Mouse (Mus musculus) intestine, postnatal 0 days (tissue): ENCODE results near the gene Stt3a. TPM values are rescaled to one million over a fixed set of nuclear protein-coding genes. Genes with fewer than 3 reads are reported as not detected.

Experiments used
- ATAC-seq: fragments of 200-750 bp; cut with Nextera tagmentation; 2 replicates; pipeline ENCODE4 v1.8.0; 2017; ENCODE audit warnings: mild to moderate bottlenecking, moderate TSS enrichment, moderate library complexity
- H3K27ac ChIP-seq: fragments of 300-500 bp; sonication (generic); 2 replicates; pipeline ENCODE4 v1.5.1; 2014; ENCODE audit warnings: mild to moderate bottlenecking, low read depth, low read length, moderate library complexity
- H3K27me3 ChIP-seq: fragments of 300-500 bp; sonication (generic); replicated peaks from 2 replicates; pipeline ENCODE4 v1.6.1; 2014; ENCODE audit warnings: low read length, mixed read lengths; ENCODE audit not compliant: control insufficient read depth, insufficient read depth
- H3K36me3 ChIP-seq: fragments of 300-500 bp; sonication (generic); 2 replicates; pipeline ENCODE4 v1.6.1; 2014; ENCODE audit warnings: mild to moderate bottlenecking, moderate library complexity; ENCODE audit not compliant: control insufficient read depth, insufficient read depth
- H3K4me1 ChIP-seq: fragments of 300-500 bp; sonication (generic); replicated peaks from 2 replicates; pipeline ENCODE4 v1.6.1; 2014; ENCODE audit warnings: antibody characterized with exemption, low read length, mixed read lengths; ENCODE audit not compliant: control insufficient read depth, insufficient read depth
- H3K4me2 ChIP-seq: fragments of 300-500 bp; sonication (generic); replicated peaks from 2 replicates; pipeline ENCODE4 v1.6.1; 2014; ENCODE audit warnings: low read depth, mild to moderate bottlenecking, moderate library complexity
- H3K4me3 ChIP-seq: fragments of 300-500 bp; sonication (generic); 2 replicates; pipeline ENCODE4 v1.5.1; 2014; ENCODE audit warnings: low read depth, low read length
- H3K9ac ChIP-seq: fragments of 300-500 bp; sonication (generic); 2 replicates; pipeline ENCODE4 v1.6.1; 2014; ENCODE audit warnings: mild to moderate bottlenecking, low read depth, low read length
- H3K9me3 ChIP-seq: fragments of 300-500 bp; sonication (generic); 2 replicates; pipeline ENCODE4 v1.6.1; 2016; ENCODE audit warnings: mixed run types; ENCODE audit not compliant: control insufficient read depth
- CTCF ChIP-seq: sonication (generic); IDR thresholded peaks from 2 replicates; pipeline ENCODE4 v1.5.1; 2016; ENCODE audit warnings: low read depth, mild to moderate bottlenecking, control low read depth, antibody characterized with exemption, moderate library complexity
- WGBS: fragments of 180-500 bp; shearing (Covaris S2); extraction: QIAGEN DNeasy Blood & Tissue Kit; methylation state at CpG from one replicate; pipeline ENCODE4 v1.1.7; 2014; 5-methylcytosine and 5-hydroxymethylcytosine counted together
- polyA plus RNA-seq: library from polyadenylated mRNA; unstranded; fragments of >200 nt; fragmentation: Nextera tagmentation; extraction: Ambion mirVana; gene quantifications from 2 replicates; pipeline ENCODE4 v1.2.1, GENCODE M21; 2015

The Stt3a gene
- polyA plus RNA-seq, result 166 and 179 TPM in 2 replicates

DNA sequence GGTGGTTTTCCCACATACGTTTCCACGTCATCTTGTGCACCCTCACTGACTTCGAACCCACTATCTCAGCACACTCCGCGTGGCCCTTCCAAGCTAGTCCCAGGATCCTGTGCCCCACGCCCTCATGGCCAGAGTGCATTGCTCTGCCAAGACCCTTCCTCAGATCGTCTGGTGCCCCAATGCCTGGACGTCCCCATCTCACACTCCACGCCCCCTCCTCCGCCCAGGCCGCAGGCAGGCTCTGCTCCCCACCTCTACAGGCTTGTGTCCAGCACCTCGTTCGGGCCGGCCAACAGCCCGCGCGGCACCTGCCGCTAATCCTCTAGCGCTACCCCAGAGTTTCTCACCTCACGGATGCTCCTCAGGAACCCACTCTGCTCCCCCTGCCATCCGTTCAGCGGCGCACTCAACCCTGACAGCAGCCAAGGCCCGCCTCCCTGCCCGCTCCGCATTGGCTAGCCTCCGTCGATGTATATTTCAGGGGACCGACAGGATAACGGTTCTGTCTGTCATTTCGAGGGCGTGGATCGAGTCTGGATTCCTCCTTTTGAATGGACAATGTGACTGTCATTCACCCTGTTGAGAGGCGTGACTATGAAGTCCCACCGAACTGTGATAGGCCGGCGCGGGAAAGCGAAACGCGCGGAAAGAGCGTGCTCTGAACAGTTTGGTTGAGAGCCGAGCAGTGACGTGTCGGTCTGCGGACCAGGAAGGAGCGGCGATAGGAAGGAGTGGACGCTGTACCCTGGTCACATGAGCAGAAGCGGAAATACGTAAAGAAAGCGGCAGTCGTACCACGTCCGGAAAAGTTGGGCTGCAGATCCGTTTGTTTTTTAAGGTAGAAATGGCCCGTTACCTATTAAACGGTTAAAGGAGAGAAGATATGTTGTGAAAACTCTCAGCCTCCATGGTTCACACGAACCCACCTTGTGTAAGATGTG, at the start of gene Stt3a:
TSS of gene Stt3a (minus strand) at position 477 of the 941 bp plus-strand sequence.
- Histone ChIP-seq H3K4me1 (0 out of 2 replicates have a peak, but pooled peaks cover 3% of the 10 kb centered on the region), H3K27me3 (no peaks in the 10 kb centered on the region), H3K27ac (peak within 1 kb of the TSS; percentile 93), H3K4me2 (peak within 1 kb of the TSS; percentile 77), H3K36me3 (peaks cover 9% of the 10 kb centered on the region), H3K9ac (peak within 1 kb of the TSS; percentile 76), H3K9me3 (no peaks in the 10 kb centered on the region), H3K4me3 (peak within 1 kb of the TSS; percentile 84)
- TF ChIP-seq CTCF, result no peak; the same call in 1 of the 2 replicates
- ATAC-seq, result peak; percentile 100
- under 1% methylated on average over 60 of the region's 60 CpGs for WGBS

DNA sequence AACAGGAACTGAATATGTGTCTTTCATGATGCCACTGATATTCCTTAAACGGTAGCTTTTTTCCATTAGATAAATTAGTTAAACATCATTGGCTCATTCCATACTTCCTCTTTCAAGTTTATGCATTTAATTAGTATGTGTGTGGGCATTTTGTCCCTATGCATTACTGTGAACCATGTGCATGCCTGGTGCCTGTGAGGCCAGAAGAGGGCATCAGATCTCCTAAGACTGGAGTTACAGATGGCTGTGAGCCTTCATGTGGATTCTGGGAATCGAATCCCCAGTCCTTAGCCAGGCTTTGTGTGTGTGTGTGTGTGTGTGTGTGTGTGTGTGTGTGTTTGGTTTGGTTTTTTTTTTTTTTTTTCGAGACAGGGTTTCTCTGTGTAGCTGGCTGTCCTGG, 47.0 kb upstream of the Stt3a start:
- Histone ChIP-seq H3K4me3 (no peak overlapping the region), H3K27ac (no peak overlapping the region), H3K27me3 (no peaks in the 10 kb centered on the region), H3K4me2 (no peak overlapping the region), H3K4me1 (no peaks in the 10 kb centered on the region), H3K9me3 (no peaks in the 10 kb centered on the region), H3K9ac (no peak overlapping the region), H3K36me3 (no peaks in the 10 kb centered on the region)
- no peak for ATAC-seq
- peak; percentile 30 for TF ChIP-seq CTCF
- 70% methylated on average over 3 of the region's 3 CpGs for WGBS

DNA sequence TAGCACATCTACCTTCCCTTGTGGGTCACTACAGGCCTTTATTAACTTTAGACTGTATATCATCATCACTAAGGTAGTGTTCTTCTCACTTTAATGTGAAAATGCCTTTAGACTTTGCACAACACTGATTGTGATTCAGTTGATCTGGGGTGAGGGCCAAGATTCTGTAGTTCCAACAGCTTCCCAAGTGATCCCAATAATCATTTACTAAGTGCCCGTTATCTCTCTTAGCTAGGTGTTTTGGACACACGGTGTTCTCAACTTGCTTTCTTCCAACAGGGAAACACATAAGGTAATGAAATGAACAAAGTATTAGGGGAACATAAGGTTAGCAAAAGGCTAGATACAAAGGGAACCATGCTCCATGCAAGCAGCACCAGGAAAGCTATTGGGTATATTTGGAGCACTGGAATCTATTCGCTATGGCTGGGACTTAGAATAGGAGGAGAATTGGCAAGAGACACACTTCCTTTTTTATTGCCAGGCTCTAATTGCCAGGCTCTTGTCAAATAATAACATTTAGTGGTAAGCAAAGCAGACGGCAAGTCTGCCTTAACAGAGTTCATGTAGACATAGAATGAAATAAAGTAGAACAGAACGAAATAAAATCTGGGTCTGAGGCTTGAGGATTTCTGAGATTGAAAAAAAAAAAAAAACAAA, 40.8 kb upstream of the Stt3a start:
- H3K36me3 ChIP-seq, result no peaks in the 10 kb centered on the region
- TF ChIP-seq CTCF, result no peak
- H3K9me3 ChIP-seq, result no peaks in the 10 kb centered on the region
- no peak overlapping the region for H3K4me3 ChIP-seq
- ATAC-seq, result no peak
- no peak overlapping the region for H3K27ac ChIP-seq
- 63% methylated on average over 5 of the region's 5 CpGs for WGBS
- no peak overlapping the region for H3K4me2 ChIP-seq
- H3K27me3 ChIP-seq, result no peaks in the 10 kb centered on the region
- H3K9ac ChIP-seq, result no peak overlapping the region
- no peaks in the 10 kb centered on the region for H3K4me1 ChIP-seq

DNA sequence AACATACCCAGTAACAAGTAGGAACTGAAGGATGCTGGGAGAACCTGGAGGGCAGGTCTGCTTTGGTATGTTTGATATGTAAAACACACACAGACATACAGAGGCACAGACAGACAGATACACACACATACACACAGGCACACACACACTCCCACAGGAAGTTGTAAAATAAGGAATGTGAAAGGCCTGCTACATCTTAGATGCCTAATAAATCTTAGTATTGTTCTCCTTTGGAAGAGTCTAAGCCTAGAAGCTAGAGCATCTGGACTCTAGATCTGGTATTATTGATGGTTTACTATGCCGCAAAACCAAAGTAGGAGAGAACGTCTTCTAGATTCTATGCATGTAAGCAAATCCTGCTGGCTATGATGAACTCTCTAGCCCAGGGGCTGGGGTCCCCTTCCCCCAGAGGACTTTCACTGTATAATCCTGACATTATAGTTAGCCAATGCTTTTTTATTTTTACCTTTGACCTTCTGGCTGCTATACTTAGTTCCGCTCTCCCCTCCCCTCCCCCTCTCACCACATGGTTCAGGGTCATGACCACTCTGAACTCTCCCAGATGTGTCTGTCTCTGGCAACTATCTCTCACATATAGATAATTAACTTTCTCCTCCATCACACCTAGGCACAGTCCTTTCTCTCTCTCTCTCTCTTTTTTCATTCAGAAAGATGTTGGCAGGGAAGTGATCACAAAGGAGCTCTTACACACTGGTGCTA, 37.9 kb upstream of the Stt3a start:
- Histone ChIP-seq H3K4me2 (no peak overlapping the region), H3K36me3 (no peaks in the 10 kb centered on the region), H3K9ac (no peak overlapping the region), H3K27me3 (no peaks in the 10 kb centered on the region), H3K27ac (no peak overlapping the region), H3K9me3 (no peaks in the 10 kb centered on the region), H3K4me3 (no peak overlapping the region), H3K4me1 (no peaks in the 10 kb centered on the region)
- no peak for TF ChIP-seq CTCF
- WGBS, result 78% methylated on average over 3 of the region's 3 CpGs
- ATAC-seq, result no peak

DNA sequence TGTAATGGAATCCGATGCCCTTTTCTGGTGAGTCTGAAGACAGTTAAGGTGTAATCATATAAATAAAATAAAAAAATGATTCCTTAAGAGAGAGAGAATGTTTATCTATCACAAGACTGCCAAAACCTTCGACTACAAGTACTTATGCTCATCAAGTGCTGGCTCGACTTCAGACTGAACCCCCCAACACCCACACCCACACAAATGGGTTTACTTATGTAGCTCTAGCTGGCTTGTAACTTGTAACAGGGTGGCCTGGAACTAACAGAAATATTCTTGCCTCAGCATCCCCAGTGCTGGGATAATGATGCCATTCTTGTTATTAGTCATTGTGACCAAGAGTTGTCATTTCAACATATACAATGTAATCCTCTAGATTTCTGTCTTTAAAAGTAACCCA, 36.4 kb upstream of the Stt3a start:
- ATAC-seq, result no peak
- TF ChIP-seq CTCF, result no peak
- Histone ChIP-seq H3K27me3 (no peaks in the 10 kb centered on the region), H3K4me2 (no peak overlapping the region), H3K36me3 (no peaks in the 10 kb centered on the region), H3K4me3 (no peak overlapping the region), H3K27ac (no peak overlapping the region), H3K9ac (no peak overlapping the region), H3K4me1 (no peaks in the 10 kb centered on the region), H3K9me3 (no peaks in the 10 kb centered on the region)
- 71% methylated on average over 3 of the region's 3 CpGs for WGBS

DNA sequence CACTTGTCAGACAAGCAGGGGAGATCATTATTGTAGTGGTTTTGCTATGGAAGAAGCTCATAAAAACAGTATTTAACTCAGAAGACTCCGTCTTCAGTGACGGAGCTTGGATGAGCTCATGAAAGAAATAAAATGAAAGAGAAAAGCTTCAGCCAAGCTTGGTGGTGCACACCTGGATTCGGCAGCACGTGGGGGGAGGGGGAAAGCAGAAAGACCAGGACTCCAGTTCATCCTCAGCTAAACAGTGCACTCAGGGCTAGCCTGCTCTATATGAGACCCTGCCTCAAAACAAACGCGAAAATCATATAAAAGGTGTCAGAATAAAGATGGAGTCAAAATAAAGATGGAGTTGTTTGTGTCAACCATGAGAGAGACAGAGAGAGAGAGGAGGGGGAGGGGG, 35.9 kb upstream of the Stt3a start:
- ATAC-seq, result no peak
- no peak overlapping the region for H3K4me3 ChIP-seq
- H3K9me3 ChIP-seq, result no peaks in the 10 kb centered on the region
- H3K36me3 ChIP-seq, result no peaks in the 10 kb centered on the region
- H3K27ac ChIP-seq, result no peak overlapping the region
- WGBS, result 77% methylated on average over 6 of the region's 6 CpGs
- no peak overlapping the region for H3K4me2 ChIP-seq
- no peak overlapping the region for H3K9ac ChIP-seq
- H3K27me3 ChIP-seq, result no peaks in the 10 kb centered on the region
- no peaks in the 10 kb centered on the region for H3K4me1 ChIP-seq
- TF ChIP-seq CTCF, result no peak
